Mouse (Mus musculus) testis, adult 2 months (tissue): ENCODE measurements around the gene Rad54l2. TPM values are rescaled to one million over a fixed set of nuclear protein-coding genes. Genes with fewer than 3 reads are reported as not detected.

Source experiments
- H3K27ac ChIP-seq: fragments of 200-500 bp; 2 replicates; pipeline ENCODE4 v1.5.1; 2012; ENCODE audit warnings: low read depth, low read length; ENCODE audit not compliant: control insufficient read depth, insufficient read depth
- H3K27me3 ChIP-seq: fragments of 200-500 bp; 2 replicates; pipeline ENCODE4 v1.6.1; 2012; ENCODE audit warnings: mild to moderate bottlenecking, low read length, moderate library complexity; ENCODE audit not compliant: control insufficient read depth, insufficient read depth
- H3K36me3 ChIP-seq: fragments of 200-500 bp; 2 replicates; pipeline ENCODE4 v1.6.1; 2012; ENCODE audit warnings: mild to moderate bottlenecking, low read length; ENCODE audit not compliant: control insufficient read depth, insufficient read depth
- H3K4me1 ChIP-seq: fragments of 200-500 bp; 2 replicates; pipeline ENCODE4 v1.6.1; 2012; ENCODE audit warnings: low read length; ENCODE audit not compliant: control insufficient read depth, insufficient read depth
- H3K4me3 ChIP-seq: fragments of 200-500 bp; 2 replicates; pipeline ENCODE4 v1.5.1; 2012; ENCODE audit warnings: low read depth, mild to moderate bottlenecking, low read length, moderate library complexity, mixed read lengths; ENCODE audit not compliant: control insufficient read depth
- CTCF ChIP-seq: fragments of 200-500 bp; IDR thresholded peaks from 2 replicates; pipeline ENCODE4 v1.5.1; 2012; ENCODE audit warnings: low read depth, mild to moderate bottlenecking, inconsistent platforms, low read length, moderate library complexity; ENCODE audit not compliant: control insufficient read depth, insufficient read depth, insufficient replicate concordance
- POLR2A ChIP-seq: fragments of 200-500 bp; IDR thresholded peaks from 2 replicates; pipeline ENCODE4 v1.6.1; 2012; ENCODE audit warnings: low read depth, mild to moderate bottlenecking, inconsistent platforms, low read length, moderate library complexity; ENCODE audit not compliant: control insufficient read depth
- polyA plus RNA-seq: library from polyadenylated mRNA; depleted of rRNA; stranded (reverse); fragments of >200 nt; gene quantifications from 2 replicates; pipeline ENCODE4 v1.2.3, GENCODE M21; 2012; rRNA removed

Rad54l2 gene
- polyA plus RNA-seq: 13.1 and 18.2 TPM in 2 replicates

DNA sequence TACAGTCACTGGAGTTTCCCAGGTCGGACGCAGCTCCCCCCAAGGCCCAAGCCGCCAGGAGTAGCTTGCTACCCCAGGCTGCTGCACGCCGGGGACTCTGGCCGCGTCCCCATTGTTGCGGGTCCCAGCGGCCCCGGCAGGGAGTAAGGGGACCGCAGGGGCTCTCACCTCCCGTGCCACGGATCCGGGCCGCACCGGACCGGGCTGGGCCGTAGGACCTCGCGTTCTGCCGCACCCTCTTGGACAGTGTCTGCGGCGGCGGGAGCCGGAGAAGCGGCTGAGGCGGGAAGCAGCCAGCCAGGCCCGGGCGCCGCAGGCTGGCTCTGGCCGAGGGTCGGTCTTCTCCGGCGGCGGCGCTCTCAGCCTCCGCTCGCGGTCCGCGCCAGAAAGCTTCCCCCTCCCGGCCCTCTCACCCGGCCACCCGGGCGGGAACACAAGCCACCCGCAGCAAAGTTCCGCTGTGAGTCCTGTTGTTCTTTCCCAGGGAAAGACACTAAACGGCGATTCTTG is at the start of gene Rad54l2:
Gene Rad54l2, minus strand, starts transcription at position 383 of the 510 bp plus-strand sequence.
- peak within 1 kb of the TSS; percentile 96 for H3K27ac ChIP-seq
- peak within 1 kb of the TSS; percentile 100 for H3K4me3 ChIP-seq
- H3K4me1 ChIP-seq: peaks cover 8% of the 10 kb centered on the region
- no peaks in the 10 kb centered on the region for H3K36me3 ChIP-seq
- H3K27me3 ChIP-seq: no peaks in the 10 kb centered on the region
- peak; percentile 74 for TF ChIP-seq POLR2A
- TF ChIP-seq CTCF: no peak

DNA sequence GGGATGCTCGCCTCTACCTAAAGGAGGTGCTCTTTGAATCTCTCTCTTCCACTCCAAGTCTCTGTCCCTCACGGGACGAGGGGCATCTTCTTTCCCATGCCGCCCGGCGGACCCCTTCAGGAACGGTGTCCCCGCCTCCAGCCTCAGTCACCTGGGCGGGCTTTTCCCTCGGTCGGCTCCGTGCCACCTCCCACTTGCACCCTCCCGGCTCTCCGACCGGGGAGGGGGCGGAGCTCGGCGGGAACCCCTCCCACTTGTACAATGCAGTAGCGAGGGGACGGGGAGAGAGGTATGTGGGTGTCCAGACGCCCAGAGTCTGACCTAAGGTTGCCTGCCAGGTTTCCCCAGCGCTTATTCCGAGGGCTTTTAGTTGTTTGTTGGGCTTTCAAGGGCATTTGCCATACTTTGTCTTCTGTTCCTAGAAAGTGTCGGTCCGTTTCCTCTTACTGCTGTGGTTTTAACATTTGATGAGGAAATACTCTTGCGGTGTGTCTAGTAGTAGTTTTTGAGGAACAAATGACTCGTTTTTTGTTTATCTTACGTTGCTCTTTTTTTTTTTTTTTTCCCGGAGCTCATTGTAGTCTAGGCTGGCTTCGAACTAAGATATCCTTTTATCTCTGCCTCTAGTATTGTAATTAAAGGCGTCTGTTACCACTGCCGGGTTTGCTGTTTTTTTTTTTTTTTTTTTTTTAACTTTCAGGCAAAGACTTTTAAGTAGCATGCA is 33.5 kb upstream of the Rad54l2 start:
- no peaks in the 10 kb centered on the region; the same call in 1 of the 2 replicates for H3K4me1 ChIP-seq
- H3K4me3 ChIP-seq: peak overlapping the region; percentile 91
- H3K36me3 ChIP-seq: no peaks in the 10 kb centered on the region
- H3K27me3 ChIP-seq: no peaks in the 10 kb centered on the region
- H3K27ac ChIP-seq: peak overlapping the region; percentile 91
- TF ChIP-seq CTCF: no peak
- peak; percentile 45 for TF ChIP-seq POLR2A

DNA sequence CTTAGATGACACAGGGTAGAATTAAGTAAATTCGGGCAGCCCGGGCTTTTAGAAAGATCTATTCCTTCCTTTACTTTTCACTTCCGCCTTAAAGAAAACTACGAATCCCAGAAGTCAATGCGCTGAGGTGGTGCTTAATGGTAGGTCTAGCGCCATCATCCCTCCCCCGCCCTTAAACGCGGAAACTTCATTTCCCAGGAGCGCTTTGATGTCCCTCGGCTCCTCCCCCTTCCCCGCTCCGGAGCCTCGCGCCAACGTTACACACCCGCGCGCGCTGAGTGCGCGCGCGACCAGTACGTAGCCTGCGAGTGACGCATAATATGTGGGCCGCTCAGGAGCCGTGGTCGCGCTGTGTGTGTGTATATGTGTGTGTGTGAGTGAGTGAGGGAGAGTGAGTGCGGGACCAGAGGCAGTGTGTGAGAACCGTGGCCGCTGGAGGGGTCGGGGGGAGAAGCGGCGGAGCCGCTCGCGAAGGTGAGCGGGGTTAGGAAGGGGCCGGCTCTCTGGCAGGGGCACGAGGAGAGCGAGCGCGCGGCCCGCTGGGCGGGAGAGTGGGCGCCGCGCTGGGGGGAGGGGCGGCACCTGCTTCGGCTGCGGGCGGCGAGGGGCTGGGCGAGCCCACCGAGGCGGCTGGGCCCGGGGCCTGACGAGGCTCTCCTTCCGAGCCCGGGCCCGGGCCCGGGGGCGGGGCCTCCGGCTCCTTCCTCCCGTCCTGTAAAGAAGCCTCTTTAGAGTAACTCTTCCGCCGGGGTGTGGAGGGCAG is 32.8 kb upstream of the Rad54l2 start, which contains the start of gene Dcaf1:
Gene Dcaf1, plus strand, starts transcription at position 257 of the 763 bp plus-strand sequence.
- peak within 1 kb of the TSS; percentile 91 for H3K4me3 ChIP-seq
- H3K36me3 ChIP-seq: no peaks in the 10 kb centered on the region

DNA sequence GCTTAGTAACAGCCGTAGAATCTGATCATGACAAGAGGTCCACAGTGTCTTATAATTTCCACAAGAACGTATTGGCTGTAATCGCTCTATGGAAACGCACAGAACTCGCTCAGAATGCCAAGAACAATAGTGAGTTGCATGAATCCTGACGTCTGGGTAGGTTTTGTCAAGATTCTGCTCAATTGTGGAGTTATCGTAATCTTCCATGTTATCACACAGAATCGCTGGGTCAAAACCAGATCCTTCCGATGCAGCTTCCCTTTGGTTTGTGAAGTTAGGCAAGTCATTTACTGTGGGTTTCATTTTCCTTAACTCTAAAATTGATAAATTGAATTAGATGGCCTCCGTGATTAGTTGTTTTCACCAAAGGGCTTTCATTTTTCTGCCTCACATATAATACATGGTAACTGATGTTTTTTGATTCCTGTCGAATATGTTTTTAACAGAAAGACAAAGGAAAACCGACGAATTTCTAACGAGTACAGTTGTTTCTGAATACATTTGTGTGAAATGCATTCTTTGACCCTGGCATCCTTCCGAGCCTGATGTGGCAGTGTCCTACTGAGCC is 32.1 kb upstream of the Rad54l2 start:
- peak overlapping the region; percentile 55 for H3K27ac ChIP-seq

More for the DNA sequence above, 32.8 kb upstream of the Rad54l2 start, which contains the start of gene Dcaf1:
- TF ChIP-seq CTCF (no peak), POLR2A (peak; percentile 84; the same call in 1 of the 2 replicates)
- Histone ChIP-seq H3K4me1 (no peaks in the 10 kb centered on the region; the same call in 1 of the 2 replicates), H3K27me3 (no peaks in the 10 kb centered on the region), H3K27ac (peak within 1 kb of the TSS; percentile 91)

DNA sequence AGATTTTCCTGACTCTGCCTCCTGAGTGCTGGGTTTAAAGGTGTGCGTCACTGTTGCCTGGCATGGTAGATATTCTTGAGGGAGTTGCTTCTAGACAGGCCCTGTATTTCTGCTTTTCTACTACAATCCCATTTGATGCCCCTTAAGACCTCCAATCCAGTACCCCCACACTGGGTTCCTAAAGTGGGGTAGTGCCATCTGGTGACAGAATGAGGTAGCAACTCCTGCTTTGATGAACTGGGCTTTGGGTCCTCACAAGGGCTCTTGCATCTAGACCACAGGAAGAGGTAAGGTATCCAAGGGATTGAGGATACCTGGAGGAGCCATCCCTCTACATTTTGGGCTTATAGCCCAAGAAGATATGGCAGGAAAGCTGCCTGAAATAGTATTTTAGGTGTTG is 30.2 kb upstream of the Rad54l2 start:
- H3K4me3 ChIP-seq: peak overlapping the region; percentile 69
- H3K27me3 ChIP-seq: no peaks in the 10 kb centered on the region
- no peak overlapping the region for H3K27ac ChIP-seq
- no peaks in the 10 kb centered on the region for H3K36me3 ChIP-seq
- TF ChIP-seq POLR2A (no peak), CTCF (no peak)
- no peaks in the 10 kb centered on the region; the same call in 1 of the 2 replicates for H3K4me1 ChIP-seq

More for the DNA sequence above, 32.1 kb upstream of the Rad54l2 start:
- no peaks in the 10 kb centered on the region for H3K36me3 ChIP-seq
- H3K4me3 ChIP-seq: peak overlapping the region; percentile 91
- H3K27me3 ChIP-seq: no peaks in the 10 kb centered on the region
- H3K4me1 ChIP-seq: no peaks in the 10 kb centered on the region; the same call in 1 of the 2 replicates
- TF ChIP-seq CTCF (no peak), POLR2A (no peak)

DNA sequence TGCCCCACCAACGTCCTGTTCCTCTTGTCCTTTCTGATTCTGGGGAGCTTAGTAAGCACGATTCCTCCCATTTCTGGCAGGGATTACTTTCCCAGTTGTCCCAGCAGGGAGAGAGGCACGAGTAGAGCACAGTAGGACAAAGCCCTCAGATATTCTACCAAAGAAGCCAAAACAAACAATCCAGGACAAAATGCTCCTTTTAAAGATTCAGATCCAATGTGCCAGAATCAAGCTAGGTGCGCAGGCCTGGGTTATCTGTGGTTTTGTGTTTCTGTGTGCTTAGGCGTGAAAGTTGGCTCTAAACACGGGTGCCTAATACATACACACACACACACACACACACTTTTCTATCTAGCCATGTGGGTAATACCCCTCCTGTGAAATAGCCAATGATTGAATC is 29.2 kb upstream of the Rad54l2 start:
- no peak overlapping the region for H3K27ac ChIP-seq
- no peak for TF ChIP-seq CTCF
- no peak for TF ChIP-seq POLR2A
- H3K36me3 ChIP-seq: no peaks in the 10 kb centered on the region
- no peaks in the 10 kb centered on the region for H3K27me3 ChIP-seq
- H3K4me3 ChIP-seq: peak overlapping the region; percentile 48
- H3K4me1 ChIP-seq: no peaks in the 10 kb centered on the region; the same call in 1 of the 2 replicates

DNA sequence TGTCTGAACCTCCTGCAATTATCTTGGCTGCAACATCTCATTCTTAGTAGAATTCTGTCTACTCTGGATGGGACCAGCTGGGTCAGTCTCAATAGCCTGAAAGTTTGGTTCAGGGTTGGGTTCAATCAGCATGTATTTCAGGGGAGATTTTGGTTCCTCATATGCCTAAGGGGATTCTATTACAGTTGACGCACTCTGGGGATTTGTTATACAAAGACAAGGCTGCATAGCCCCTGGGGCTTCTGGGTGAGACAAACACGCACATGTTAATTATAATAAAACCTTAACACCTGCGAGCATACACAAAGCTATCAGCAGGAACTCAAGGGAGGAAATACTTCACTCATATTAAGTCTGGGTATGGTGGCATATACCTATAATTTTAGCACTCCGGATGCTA is 17.5 kb upstream of the Rad54l2 start:
- Histone ChIP-seq H3K36me3 (no peaks in the 10 kb centered on the region), H3K4me1 (no peaks in the 10 kb centered on the region), H3K27me3 (no peaks in the 10 kb centered on the region), H3K27ac (no peak overlapping the region), H3K4me3 (no peak overlapping the region)
- no peak for TF ChIP-seq POLR2A
- TF ChIP-seq CTCF: no peak
